Mouse (Mus musculus): Measurements from ENCODE around the gene Diaph3. TPM values are rescaled to one million over a fixed set of nuclear protein-coding genes. Genes with fewer than 3 reads are reported as not detected.
A peak's percentile ranks its signal among the peaks of the same experiment; 100 is the strongest.

Gene Diaph3
- polyA plus RNA-seq, 1 experiment from 2014 or later: 14.5 TPM

DNA sequence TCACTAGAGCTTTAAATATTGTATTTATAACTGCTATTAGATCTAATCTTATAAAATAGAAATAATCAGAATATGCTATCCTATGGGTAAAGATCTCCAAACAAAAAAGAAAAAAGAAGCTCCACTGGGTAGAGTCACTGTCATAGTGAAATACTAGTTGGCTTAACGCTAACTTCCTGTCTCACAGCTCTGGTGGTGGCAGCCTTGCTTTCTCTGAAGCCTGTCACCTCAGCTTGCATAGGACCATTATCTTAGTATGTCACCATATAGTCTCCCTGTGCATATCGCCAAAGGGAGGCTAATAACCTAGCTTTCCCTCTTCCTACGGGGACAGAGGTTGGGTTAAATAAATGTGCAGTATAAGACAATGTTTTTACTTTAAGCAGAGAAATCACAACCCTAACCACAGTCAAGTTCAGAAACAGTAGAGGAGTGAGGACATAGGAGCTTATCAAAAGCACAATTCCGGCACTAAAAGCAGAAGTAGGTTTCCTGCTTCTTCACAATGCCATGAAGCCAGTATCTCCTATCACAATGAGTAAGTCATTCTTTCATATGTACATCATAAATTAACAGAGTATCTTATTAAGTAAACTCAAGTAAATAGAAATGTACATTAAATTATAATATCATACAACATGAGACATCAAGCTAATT is 293.8 kb downstream of the Diaph3 start:
- no peak for DNase-seq (ENCODE audit: low spot score)

DNA sequence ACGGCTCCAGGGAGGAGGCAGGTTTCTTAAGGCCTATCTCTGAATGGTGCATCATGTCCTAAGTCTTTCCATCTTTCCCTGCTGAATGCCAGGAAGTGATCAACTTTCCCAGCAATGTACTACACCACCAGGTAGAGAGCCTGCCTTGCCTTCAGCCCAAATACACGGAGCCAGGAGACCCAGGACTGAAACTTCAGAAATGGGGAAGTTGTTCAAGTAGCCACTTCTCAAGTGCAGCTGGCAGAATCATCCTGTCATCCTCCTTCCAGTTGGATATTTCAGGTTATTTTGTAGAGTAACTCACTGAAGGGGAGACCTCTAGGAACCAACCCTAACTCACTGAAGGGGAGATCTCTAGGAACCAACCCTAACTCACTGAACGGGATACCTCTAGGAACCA is 297.0 kb downstream of the Diaph3 start:
- no peak for DNase-seq (ENCODE audit: low spot score)

DNA sequence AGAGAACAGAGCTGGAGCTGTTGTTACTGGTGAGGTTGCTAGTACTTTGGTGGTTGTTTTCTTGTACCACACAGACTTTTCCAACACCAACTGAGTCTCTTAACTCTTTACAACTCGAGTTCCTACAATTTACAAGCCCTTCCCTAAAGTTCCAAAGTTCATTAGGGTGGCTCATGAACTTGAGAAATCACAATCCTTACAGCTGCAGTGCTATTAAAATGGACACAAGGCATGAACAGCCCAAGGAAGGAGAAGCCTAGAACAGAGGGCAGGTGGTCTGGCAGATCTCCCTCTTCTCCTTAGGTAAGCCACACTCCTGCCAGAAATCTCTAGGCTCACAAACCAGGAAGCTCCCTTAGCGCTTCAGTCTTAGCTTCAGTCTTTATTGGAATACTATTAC is 303.4 kb downstream of the Diaph3 start:
- DNase-seq (ENCODE audit: low spot score): no peak

DNA sequence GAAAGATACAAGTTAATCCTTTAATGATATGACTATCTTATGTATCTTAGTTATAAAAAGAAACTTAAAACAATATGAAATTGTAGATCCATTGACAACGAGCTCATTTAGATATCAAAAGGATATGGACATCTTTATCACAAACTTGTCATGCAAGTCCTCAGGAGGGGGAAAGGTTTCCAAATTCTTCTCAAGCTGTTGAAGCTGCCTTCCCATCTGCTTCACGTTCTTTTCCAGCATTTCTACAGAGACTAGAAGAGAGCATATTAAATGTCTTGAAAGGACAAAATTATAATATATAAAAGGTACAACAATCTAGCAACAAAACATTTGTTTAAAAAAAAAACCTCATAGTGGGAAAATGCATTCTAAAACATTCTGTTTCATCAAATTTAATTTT is 306.2 kb downstream of the Diaph3 start:
- DNase-seq (ENCODE audit: low spot score): no peak

DNA sequence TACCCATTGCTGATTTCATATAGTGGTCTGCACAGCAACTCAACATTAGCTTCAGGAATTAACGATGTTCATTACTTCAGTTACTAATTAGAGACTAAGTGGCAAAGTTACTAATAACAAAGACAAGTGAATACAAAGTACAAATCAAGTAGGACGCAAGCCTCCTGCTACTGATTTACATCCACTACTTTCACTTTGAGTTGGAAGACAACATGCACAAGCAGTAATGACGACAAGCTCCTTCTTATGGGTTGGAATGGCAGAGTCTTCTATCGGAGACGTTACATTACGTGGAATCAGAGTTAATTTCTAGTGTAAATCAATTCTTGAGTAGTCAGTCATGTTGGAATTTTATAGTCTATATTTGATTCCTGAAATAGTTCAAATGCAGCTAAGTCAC is 306.8 kb downstream of the Diaph3 start:
- DNase-seq (ENCODE audit: low spot score): no peak

DNA sequence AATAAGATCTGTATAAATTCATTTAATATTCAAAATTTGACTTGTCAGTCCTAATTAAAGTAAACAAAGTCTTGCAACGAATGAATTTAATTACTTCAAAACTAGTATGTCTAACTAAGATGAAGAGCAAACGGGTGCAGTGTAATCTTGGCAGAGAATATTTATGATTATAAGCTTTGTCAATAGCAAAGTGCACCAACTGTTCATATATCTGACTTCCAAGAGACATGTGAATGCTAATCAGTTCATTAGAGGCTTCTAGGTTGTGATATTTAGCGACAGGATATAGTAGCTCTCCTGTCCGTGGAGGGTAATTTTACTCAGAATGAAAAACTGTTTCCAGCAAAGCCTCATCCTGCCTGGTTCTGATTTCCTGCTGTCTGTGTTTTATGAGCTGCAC is 308.0 kb downstream of the Diaph3 start:
- DNase-seq (ENCODE audit: low spot score): no peak

DNA sequence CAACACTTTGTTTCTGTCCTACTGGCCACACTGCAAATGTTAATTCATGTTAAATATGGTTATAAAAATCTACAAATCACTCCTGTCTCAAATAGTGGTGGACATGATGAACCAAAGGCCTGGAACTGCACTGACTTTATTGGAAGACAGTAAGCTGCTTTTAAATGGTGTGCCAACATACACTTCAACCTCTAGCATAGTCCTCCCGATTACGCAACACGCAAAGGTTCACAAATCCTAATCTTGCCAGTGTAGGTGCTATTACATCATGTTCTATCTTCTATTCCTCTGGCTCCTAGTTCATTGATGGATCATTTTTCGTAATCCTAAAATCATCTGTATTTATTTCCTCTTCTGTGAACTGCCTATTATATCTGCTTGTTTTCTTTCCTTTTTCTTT is 324.8 kb downstream of the Diaph3 start:
- no peak for DNase-seq (ENCODE audit: low spot score)

DNA sequence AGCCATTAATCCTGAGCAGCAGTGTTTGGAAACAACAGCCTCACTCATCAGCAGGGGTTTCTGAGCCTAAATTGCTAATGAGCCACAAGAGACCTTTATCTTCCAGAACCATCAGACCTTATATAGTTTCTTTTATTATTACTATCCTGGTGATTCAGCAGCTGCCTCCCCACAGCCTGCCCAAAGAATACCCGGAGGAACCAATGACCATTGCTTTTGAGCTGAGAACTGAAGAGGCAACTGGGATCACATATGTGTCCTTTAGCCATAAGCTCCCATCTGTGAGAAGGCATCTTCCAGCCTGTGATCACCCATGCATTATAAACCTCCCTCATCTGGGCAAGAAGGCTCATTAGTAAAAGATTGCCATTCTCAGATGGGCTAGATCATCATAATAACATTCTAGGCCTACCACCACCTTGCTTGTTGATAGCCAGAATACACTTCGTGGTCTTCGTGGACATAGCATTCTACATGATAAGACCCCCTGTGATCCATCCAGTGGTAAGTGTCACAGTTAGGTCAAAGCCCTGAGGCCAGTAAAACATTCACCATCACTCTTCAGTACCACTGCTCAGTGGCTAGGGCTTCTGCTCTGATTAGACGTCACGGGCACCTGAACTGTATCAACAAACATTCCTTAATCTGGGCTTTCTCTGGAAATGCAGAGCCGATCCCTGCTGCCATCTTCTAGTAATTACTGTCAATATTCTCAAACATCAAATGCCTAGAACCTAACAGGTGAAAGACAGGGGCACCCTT is 352.0 kb downstream of the Diaph3 start:
- no peak for DNase-seq (ENCODE audit: low spot score)

DNA sequence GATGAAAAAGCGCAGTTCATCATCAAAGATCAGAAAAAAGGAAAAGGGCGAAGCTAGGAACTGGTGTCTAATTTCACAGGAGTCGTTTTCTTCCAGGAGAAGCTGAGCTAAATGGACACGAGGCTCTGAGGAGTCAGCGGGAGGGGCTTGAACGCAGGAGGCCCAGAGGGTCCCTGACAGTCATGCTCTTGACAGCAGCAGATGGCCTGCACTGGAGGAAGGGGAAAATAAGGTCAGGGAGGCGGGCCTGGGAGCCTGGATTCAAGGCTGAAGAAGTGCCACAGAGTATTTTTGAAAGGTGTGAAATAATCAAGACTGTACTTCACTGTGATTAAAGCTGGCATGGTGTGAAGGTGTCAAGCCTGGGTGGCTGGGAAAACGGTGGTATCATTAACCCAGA is 354.2 kb downstream of the Diaph3 start:
- no peak for DNase-seq (ENCODE audit: low spot score)

DNA sequence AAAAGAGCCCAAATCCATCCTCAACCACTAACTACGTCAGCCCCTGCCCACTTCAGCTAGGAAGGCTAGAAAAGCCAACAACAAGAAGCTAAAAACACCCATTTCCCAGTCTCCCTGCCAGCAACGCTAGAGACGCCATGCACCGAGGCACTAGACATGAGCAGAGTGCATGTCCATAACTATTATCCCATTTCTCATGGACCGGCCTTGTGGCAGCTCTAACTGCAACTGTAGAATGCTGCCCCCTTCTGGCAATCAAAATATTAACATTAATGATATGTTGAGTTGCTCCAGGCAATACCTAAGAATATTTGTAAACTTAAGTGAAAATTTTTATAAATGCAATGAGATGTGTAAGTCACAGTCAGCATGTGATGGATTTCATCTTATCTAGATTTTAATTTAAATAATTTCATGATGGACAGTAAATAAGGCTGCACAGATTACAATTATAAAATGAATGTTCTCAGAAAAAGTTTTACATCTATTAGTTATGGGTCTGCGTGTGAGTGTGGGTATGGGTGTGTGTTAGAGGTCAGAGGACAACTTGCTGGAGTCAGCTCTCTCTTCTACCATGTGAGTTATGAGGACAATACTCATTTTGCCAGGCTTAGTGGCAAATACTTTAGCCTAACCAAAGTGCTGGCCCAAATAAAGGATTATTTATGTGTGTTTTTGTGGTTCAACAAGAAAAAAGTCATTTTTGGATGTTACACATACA is 359.3 kb downstream of the Diaph3 start:
- DNase-seq (ENCODE audit: low spot score): peak; percentile 35

DNA sequence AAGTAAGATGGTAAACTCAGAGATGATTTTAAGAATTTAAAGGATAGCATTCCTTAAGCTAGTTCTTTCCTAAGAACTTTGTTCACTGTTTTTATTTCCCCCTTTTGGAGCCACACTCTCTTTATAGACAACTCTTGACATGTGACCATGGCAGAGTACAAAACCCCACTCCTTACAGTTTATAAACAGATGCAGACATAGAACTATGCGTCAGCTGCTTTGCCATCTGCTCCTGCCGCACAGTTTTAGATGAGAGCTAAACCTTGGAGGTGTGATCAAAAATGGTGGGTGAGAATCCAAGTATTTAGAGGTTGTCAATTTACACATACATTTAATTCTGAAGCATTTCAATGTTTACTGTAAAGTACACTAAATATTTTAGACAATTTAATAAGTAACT is 367.7 kb downstream of the Diaph3 start:
- no peak for DNase-seq (ENCODE audit: low spot score)

DNA sequence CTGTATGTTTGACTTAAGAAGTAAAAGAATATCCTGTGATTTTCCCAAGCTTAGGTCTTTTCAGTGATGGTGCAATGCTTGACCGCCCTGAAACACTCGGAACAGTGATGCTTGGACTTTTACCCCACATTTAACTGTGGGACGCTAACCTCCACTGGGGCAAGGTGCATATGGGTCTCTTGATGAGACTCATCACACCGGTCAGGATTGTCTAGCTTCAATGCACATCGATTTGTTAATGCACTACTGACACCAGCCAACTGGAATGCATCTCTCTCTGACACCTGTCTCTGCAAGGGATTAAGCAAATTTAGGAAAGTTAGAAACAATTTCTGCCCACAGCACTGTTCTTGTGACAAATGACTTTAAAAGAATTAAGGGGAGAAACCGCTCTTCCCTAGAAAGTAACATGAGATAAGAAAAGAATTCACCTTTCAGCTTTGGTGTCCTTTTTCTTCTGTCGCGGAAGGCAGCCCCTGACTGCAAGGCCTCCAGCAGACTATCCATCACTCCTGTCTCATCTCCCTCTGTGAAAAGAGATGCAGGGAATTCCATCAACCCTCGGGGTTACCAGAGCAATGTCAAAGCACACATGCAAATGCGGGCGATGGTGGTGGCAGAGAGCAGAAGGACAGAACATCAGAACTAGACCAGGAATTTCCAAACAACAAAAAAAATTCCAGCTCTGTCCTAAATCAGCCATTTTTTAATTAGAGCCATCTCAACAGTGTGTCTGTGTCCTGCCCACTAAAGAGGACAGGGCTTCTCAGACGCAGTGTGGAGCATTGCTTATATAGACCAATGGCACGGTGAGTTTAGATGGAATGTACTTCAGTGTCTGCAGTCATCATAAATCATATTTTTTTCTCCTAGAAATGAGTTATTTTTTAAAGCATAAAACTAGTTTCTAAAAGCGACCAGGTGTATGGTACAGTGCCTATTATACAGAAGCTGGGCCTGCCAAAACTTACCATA is 368.6 kb downstream of the Diaph3 start:
- no peak for DNase-seq (ENCODE audit: low spot score)

DNA sequence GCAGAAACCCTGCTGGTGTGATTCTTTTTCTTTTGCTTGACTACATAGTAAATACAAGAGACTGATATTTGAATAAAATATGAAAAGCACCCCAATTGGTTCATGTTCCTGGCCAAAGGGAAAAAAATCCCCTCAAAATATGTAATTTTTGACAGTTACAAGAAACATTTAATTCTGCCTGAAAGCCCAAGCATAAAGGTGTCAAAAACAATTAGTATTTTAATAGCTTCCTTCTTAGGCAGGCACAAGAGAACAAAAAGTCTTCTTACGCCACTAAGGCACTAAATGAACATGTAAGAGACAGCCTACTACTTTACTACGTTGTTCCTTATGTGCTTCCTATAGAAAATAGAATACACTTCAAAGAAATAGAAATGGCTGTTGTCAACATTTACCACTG is 376.7 kb downstream of the Diaph3 start:
- no peak for DNase-seq (ENCODE audit: low spot score)

DNA sequence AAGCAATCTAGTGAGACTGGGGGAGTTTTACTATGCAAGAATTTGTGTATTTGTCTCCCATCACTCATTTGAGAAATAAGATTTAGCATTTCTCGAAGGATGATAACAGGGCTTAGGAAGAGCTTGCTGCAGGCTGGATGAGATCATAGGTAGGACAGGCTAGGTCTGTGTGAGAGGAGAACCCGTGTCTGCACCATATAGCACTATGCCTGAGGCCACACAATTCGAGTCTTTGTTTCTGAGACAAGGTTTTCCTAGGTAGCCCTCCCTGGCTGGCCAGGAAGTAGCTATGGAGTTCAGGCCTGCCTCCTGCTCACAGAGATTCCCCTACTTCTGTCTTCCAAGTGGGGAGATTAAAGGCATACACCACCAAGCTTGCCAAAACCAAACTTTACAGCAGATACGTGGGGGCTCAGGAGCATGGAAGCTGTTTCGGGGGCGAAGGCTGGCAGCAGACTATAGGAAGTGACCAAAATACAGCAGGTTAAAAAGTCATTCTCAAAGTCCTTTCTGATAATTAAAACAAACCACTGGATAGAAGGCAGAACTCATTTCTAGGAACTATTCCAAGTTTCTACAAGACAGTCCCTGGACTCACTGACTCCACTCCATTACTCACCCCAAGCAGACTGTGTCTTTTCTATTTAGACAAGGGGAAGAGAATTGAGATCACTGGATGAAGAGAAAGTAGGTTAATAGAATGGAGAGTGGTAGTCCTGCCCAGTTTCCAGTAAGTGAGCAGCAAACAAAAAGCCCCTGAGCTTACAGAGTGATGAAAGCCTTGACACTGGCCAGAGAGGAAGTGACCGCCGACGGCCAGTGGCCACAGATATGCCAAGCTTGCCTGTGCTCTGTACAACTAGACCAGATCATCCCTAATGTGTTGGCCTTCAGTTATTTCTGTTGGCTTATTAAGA is 383.2 kb downstream of the Diaph3 start:
- DNase-seq (ENCODE audit: low spot score): no peak

DNA sequence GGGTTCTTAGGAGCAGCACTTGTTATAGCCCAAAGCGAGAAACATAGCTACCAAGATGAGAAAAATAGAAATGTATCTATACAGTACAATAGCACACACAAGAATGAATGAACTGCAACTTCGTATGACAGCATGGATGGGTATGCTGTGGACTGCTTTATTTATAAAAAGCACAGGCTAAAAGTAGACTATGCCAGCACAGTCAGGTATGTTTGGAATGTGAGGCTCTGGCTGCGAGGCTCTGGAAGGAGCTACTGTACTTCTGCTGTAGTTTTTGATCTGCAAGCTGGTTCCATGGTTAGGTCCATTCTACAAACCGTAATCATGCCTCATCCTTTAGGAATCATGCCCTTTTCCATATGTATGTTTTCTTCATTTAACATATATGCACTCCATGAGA is 383.9 kb downstream of the Diaph3 start:
- no peak for DNase-seq (ENCODE audit: low spot score)

DNA sequence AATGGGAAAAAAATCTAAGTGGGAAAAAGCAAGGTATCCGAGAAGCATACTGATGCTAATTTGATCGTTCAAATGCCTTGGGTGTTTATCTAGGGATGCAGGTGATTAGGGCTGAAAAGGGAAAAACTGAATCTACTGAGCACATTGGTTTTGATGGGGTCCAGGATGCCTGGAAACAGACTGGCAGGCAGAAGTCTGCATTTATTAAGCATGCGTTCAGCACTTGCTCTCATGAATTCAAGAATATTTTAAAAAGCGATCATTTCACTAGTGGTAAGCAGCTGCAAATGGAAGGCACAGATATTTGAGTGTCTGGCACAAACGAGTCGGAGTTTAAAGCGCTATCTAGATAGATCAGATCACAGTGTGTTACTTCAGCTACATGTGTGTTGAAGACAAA is 390.7 kb downstream of the Diaph3 start:
- DNase-seq (ENCODE audit: low spot score): no peak

DNA sequence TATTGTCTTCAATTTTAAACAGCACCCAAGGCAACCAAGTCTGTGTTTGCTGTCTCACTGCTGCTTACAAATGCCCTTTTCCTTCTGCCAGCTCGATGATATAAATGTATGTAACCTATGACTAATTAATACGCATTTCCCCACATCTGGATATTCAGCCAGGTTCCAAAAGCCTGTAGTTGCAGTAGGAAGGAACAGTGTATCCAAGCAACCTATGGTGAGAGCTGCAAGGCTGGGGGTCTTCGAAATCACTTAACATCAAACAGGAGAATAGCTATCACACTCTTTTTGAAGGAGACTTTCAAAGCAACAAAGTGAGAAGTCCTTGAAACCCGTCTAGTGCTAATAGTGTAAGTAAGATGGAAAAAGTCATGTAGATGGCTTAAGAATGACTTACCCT is 391.6 kb downstream of the Diaph3 start:
- no peak for DNase-seq (ENCODE audit: low spot score)

DNA sequence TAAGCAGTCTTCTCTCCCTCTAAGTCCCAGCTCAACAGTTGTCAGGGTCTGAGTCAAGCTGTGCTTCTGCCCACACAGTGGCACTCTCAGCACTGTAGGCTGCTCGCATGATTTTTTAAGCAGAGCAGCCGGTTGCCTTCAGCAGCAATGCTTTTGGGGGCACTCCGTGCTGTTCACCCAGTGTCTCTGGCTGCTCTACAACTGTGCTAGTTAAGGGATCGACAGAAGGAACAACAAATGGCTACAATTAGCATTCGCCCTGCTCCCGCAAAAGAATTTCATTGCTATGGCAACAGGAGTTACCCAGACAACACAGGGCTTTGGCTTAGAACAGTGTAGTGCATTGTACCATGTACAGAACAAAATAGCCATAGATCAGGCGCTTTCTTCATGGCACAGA is 392.2 kb downstream of the Diaph3 start:
- no peak for DNase-seq (ENCODE audit: low spot score)

DNA sequence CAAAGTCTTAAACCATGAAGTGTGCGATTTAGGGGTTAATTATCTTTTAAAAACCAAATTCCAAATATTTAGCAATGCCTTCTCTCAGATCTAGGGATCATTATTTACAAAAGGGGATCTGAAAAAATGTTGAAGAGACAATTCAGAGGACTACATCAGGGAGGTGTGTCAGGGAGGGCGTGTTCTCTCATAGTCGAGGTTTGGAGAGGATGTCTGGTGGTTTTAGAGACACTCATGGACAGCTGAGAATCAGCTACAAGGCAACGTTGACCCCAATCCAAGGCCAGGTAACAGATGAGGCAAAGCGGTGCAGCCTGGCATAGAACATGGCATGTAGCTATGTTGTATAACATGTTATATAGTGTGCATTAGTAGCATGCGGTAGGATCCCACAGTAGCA is 396.5 kb downstream of the Diaph3 start:
- no peak for DNase-seq (ENCODE audit: low spot score)

DNA sequence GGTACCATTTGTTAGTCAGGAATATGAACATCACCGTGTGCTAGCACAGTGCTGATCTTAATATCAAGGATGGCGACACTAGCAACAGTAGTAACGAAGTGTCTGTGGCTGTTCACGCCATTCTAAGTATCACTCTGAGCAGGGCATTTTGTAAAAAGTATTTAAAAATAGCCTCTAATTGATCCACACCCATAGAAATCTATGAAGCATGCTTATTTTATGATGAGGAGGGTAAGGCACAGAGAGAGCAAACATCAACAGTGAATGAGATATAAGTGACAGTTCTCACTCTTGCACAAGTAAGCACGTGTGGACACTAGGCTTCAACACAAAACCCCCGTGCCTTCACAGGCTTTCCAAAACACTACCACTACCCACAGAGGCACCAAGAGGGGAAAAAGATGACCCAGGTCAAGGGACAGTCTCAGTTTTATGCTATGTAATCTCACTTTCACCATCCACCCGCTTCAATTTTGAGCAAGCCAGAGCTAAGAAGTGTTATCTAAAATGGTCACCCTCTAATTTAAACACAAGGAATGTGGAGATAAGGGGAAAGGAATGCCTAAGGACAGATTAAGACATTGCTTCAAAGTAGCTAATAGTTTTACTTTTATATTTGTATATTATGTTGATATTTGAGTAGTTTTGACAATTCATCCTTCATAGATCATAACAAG is 399.0 kb downstream of the Diaph3 start:
- DNase-seq (ENCODE audit: low spot score): no peak

Measured in thymus, postnatal 0 days (tissue).